Mouse (Mus musculus) midbrain, embryonic 16.5 days (tissue): Measurements from ENCODE around the gene Gm45062. TPM values are rescaled to one million over a fixed set of nuclear protein-coding genes. Genes with fewer than 3 reads are reported as not detected.

Experiments
- ATAC-seq: fragments of 200-750 bp; cut with Nextera tagmentation; 2 replicates; pipeline ENCODE4 v1.8.0; 2017; ENCODE audit warnings: moderate TSS enrichment
- H3K27ac ChIP-seq: fragments of 300-500 bp; sonication (generic); 2 replicates; pipeline ENCODE4 v1.5.1; 2014; ENCODE audit warnings: mild to moderate bottlenecking, low read length, mixed read lengths
- H3K27me3 ChIP-seq: fragments of 300-500 bp; sonication (generic); 2 replicates; pipeline ENCODE4 v1.6.1; 2014; ENCODE audit warnings: low read depth, low read length, mixed read lengths; ENCODE audit not compliant: control insufficient read depth, insufficient read depth
- H3K36me3 ChIP-seq: fragments of 300-500 bp; sonication (generic); 2 replicates; pipeline ENCODE4 v1.6.1; 2014; ENCODE audit warnings: mild to moderate bottlenecking, low read length, moderate library complexity, mixed read lengths; ENCODE audit not compliant: control insufficient read depth, insufficient read depth
- H3K4me1 ChIP-seq: fragments of 300-500 bp; sonication (generic); 2 replicates; pipeline ENCODE4 v1.6.1; 2014; ENCODE audit warnings: mild to moderate bottlenecking, low read length, mixed read lengths; ENCODE audit not compliant: control insufficient read depth, insufficient read depth
- H3K4me2 ChIP-seq: fragments of 300-500 bp; sonication (generic); 2 replicates; pipeline ENCODE4 v1.6.1; 2014; ENCODE audit warnings: mild to moderate bottlenecking, low read length, mixed read lengths
- H3K4me3 ChIP-seq: fragments of 300-500 bp; sonication (generic); 2 replicates; pipeline ENCODE4 v1.5.1; 2014; ENCODE audit warnings: low read depth, mild to moderate bottlenecking, low read length, moderate library complexity, mixed read lengths
- H3K9ac ChIP-seq: fragments of 300-500 bp; sonication (generic); 2 replicates; pipeline ENCODE4 v1.6.1; 2014; ENCODE audit warnings: low read depth, low read length, mixed read lengths
- H3K9me3 ChIP-seq: fragments of 300-500 bp; sonication (generic); replicated peaks from 2 replicates; pipeline ENCODE4 v1.6.1; 2014; ENCODE audit warnings: mild to moderate bottlenecking, low read length, mixed read lengths; ENCODE audit not compliant: control insufficient read depth, poor library complexity, severe bottlenecking
- WGBS: fragments of 180-500 bp; shearing (Covaris S2); extraction: QIAGEN DNeasy Blood & Tissue Kit; methylation state at CpG from one replicate; pipeline ENCODE4 v1.1.7; 2014; 5-methylcytosine and 5-hydroxymethylcytosine counted together
- polyA plus RNA-seq: library from polyadenylated mRNA; unstranded; fragments of >200 nt; fragmentation: Nextera tagmentation; extraction: Ambion mirVana; gene quantifications from 2 replicates; pipeline ENCODE4 v1.2.1, GENCODE M21; 2015

Gene Gm45062
- polyA plus RNA-seq, 1 experiment from 2014 or later = 9.6 TPM

DNA sequence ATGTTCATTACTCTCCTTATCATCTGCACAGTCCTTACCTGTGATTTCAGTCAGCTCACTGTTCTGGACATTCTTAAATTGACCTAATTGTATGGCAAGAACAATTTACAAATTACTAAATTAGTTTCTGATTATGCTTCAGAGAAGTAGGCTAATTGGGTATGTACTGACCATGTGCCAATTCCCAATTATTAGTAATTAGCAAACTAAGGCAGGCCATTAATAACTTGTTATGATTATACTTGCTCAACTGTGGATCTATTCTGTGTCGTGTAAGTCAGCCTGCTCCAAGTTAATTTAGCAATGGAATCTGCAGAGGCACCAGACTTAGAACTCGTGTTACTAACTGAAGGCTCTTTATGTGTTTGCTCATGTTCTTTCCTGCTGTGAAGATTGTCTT, 113.8 kb downstream of the Gm45062 start:
- H3K4me1 ChIP-seq = peaks cover 2% of the 10 kb centered on the region; the same call in 1 of the 2 replicates
- 45% methylated on average over 2 of the region's 2 CpGs for WGBS
- H3K9me3 ChIP-seq = no peaks in the 10 kb centered on the region
- no peak overlapping the region for H3K27ac ChIP-seq
- no peak for ATAC-seq
- H3K36me3 ChIP-seq = peaks cover 5% of the 10 kb centered on the region; the same call in 1 of the 2 replicates
- H3K4me2 ChIP-seq = no peak overlapping the region
- H3K9ac ChIP-seq = no peak overlapping the region
- H3K27me3 ChIP-seq = no peaks in the 10 kb centered on the region
- H3K4me3 ChIP-seq = no peak overlapping the region

DNA sequence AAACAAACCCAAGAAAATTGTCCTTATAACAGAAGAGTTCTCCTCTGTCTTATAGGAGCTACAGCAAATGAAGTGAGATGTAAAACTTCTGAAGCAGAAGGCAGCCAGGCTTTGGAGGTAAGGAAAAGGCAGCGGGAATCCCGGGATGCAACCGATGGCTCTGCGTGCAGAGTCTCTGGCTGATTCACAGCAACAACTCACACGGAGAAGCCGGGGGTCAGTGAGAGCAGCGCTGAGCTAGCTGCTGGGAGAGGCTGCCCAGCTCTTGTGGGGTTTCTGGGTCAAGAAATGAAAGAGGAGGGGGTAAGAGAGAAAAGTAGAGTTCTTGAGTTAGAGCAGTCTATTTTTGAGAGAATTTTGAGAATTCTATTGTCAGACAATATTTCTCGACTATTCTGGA, 114.6 kb downstream of the Gm45062 start:
- Histone ChIP-seq H3K9ac (no peak overlapping the region), H3K4me1 (peaks cover 2% of the 10 kb centered on the region; the same call in 1 of the 2 replicates), H3K4me3 (no peak overlapping the region), H3K36me3 (peaks cover 5% of the 10 kb centered on the region; the same call in 1 of the 2 replicates), H3K9me3 (no peaks in the 10 kb centered on the region), H3K27ac (no peak overlapping the region), H3K4me2 (no peak overlapping the region), H3K27me3 (no peaks in the 10 kb centered on the region)
- no peak for ATAC-seq
- WGBS = 35% methylated on average over 8 of the region's 8 CpGs

DNA sequence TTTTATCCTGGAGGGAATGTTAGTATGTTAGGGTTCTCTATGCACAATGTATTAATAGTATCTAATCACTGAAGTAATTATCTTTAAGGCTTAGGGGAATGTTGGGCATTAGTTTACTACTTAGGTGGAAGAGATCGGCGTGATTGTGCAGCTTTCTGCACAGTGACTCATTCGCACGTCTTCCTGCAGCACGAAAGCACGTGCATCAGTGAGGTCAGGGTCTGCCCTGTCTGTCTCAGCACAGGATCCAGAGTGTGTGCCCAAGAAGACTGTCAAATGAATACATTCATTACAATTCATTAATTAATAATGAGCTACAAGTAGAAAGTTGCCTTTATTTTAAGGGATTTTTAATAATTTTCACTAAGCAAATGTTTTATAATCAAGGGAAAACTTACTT, 115.0 kb downstream of the Gm45062 start:
- H3K36me3 ChIP-seq = peaks cover 5% of the 10 kb centered on the region; the same call in 1 of the 2 replicates
- H3K27me3 ChIP-seq = no peaks in the 10 kb centered on the region
- H3K9ac ChIP-seq = no peak overlapping the region
- H3K4me1 ChIP-seq = peaks cover 2% of the 10 kb centered on the region; the same call in 1 of the 2 replicates
- ATAC-seq = no peak
- H3K27ac ChIP-seq = no peak overlapping the region
- H3K4me3 ChIP-seq = no peak overlapping the region
- H3K4me2 ChIP-seq = no peak overlapping the region
- WGBS = 66% methylated on average over 6 of the region's 6 CpGs
- H3K9me3 ChIP-seq = no peaks in the 10 kb centered on the region

GRCm38 (mm10) chr6:8374712-8375111, 115.5 kb downstream of the Gm45062 start:
- no peak overlapping the region for H3K4me2 ChIP-seq
- no peak overlapping the region for H3K27ac ChIP-seq
- no peaks in the 10 kb centered on the region for H3K9me3 ChIP-seq
- no peaks in the 10 kb centered on the region for H3K27me3 ChIP-seq
- peaks cover 5% of the 10 kb centered on the region; the same call in 1 of the 2 replicates for H3K36me3 ChIP-seq
- ATAC-seq = no peak
- no peak overlapping the region for H3K4me3 ChIP-seq
- H3K9ac ChIP-seq = no peak overlapping the region
- WGBS = 76% methylated on average over 4 of the region's 4 CpGs
- peaks cover 2% of the 10 kb centered on the region; the same call in 1 of the 2 replicates for H3K4me1 ChIP-seq

DNA sequence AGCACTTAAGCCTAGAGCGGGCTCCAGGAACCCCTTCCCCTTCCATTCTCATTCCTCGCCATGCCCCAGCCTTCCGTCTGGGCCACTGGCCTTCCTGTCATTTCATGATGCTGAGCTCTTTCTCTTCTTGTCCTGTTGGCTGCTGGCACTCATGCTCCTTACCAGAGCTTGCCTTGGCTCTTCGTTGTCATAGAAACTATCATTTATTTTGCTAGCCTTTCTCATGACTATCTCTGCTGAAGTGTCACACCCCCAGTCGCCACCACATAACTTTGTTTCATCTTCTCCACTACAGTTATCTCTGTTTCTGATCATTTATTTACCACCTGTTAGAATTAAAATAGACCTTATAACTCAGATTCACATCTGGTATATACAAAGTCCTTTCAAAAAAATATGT, 117.1 kb downstream of the Gm45062 start:
- H3K9me3 ChIP-seq = no peaks in the 10 kb centered on the region
- H3K36me3 ChIP-seq = peaks cover 5% of the 10 kb centered on the region; the same call in 1 of the 2 replicates
- WGBS = 92% methylated on average over 5 of the region's 5 CpGs
- no peak overlapping the region for H3K9ac ChIP-seq
- peaks cover 2% of the 10 kb centered on the region; the same call in 1 of the 2 replicates for H3K4me1 ChIP-seq
- no peak for ATAC-seq
- H3K4me3 ChIP-seq = no peak overlapping the region
- H3K27ac ChIP-seq = no peak overlapping the region
- H3K27me3 ChIP-seq = no peaks in the 10 kb centered on the region
- no peak overlapping the region for H3K4me2 ChIP-seq

DNA sequence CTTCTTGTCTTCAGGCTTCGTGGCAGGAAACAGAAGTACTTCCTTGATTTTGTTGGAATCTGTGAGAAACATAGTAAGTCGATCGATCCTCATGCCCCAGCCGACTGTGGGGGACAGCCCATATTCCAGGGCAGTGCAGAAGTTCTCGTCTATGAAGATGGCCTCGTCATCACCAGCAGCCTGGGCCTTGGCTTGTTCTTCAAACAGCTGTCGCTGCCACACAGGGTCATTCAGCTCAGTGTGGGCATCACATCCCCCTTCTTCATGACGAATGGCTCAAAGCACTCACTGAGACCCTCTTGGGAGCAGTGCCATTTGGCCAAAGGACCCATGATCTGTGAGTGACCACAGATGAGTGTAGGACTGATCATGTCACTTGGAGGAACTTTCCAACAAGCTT, 118.4 kb downstream of the Gm45062 start:
- no peak for ATAC-seq
- H3K9ac ChIP-seq = no peak overlapping the region
- H3K36me3 ChIP-seq = peaks cover 5% of the 10 kb centered on the region; the same call in 1 of the 2 replicates
- no peaks in the 10 kb centered on the region for H3K27me3 ChIP-seq
- H3K27ac ChIP-seq = no peak overlapping the region
- WGBS = 95% methylated on average over 8 of the region's 8 CpGs
- H3K9me3 ChIP-seq = no peaks in the 10 kb centered on the region
- no peak overlapping the region for H3K4me3 ChIP-seq
- peaks cover 2% of the 10 kb centered on the region; the same call in 1 of the 2 replicates for H3K4me1 ChIP-seq
- no peak overlapping the region for H3K4me2 ChIP-seq

DNA sequence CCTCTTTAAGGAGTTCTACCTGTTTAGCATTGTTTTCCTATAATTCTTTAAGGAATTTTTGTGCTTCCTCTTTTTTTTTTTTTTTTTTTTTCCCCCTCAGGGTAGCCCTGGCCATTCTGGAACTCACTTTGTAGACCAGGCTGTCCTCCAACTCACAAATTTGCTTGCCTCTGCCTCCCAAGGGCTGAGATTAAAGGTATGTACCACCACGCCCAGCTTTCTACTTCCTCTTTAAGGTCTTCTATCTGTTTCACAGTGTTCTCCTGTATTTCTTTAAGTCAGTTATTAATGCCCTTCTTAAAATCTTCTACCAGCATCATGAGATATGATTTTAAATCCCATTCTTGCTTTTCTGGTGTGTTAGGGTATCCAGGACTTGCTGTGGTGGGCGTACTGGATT, 130.1 kb downstream of the Gm45062 start:
- Histone ChIP-seq H3K4me1 (no peaks in the 10 kb centered on the region), H3K9me3 (no peaks in the 10 kb centered on the region)
- 95% methylated on average over 2 of the region's 2 CpGs for WGBS

DNA sequence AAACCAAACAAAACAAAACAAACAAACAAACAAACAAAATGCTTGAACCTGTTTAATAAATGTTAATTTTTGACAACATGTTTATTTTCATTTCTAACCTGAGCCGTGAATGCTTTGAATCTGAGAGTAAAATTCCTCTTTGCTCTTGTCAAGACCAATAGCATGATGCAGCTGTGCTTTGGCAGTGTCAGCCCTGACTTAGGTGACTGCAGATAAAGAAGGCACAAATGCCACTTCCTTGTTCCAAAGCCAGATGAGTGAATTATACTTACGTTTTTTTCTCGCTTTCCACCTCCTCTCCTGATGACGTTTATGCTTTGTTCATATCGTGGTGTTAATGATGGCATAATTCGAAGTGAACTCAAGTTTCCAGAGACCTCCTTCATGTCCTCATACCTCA, 131.0 kb downstream of the Gm45062 start:
- Histone ChIP-seq H3K9ac (no peak overlapping the region), H3K27me3 (no peaks in the 10 kb centered on the region), H3K9me3 (no peaks in the 10 kb centered on the region), H3K4me3 (no peak overlapping the region), H3K4me2 (no peak overlapping the region), H3K4me1 (peaks cover 2% of the 10 kb centered on the region; the same call in 1 of the 2 replicates), H3K36me3 (no peaks in the 10 kb centered on the region), H3K27ac (no peak overlapping the region)
- WGBS = 96% methylated on average over 6 of the region's 6 CpGs
- ATAC-seq = no peak

More for the DNA sequence above, 130.1 kb downstream of the Gm45062 start:
- H3K4me3 ChIP-seq = no peak overlapping the region
- no peak overlapping the region for H3K27ac ChIP-seq
- no peak overlapping the region for H3K4me2 ChIP-seq
- no peaks in the 10 kb centered on the region for H3K36me3 ChIP-seq
- H3K27me3 ChIP-seq = no peaks in the 10 kb centered on the region
- H3K9ac ChIP-seq = no peak overlapping the region
- ATAC-seq = no peak

DNA sequence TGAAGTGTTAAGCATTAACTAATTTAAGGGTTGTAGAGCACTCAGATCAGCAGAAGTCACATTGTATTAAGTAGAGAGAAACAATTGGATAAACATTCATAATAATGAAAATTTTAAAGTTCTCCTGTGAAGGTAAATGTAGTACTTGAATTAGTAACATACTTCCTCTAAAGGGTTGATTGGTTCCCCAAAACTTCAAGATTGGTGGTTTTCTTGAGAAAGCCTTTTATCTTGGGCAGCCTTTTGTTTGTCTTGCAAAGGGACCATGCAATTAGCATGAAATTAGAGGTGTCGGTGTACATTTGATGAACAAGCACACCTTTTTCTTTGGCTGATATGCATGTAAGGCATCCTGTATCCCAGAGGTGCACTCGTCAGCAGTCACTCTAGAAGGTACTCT, 131.7 kb downstream of the Gm45062 start:
- H3K27ac ChIP-seq = no peak overlapping the region
- ATAC-seq = no peak
- WGBS = 81% methylated on average over 2 of the region's 2 CpGs
- H3K4me1 ChIP-seq = peaks cover 2% of the 10 kb centered on the region; the same call in 1 of the 2 replicates
- no peaks in the 10 kb centered on the region for H3K36me3 ChIP-seq
- H3K9me3 ChIP-seq = no peaks in the 10 kb centered on the region
- H3K4me3 ChIP-seq = no peak overlapping the region
- no peak overlapping the region for H3K4me2 ChIP-seq
- no peak overlapping the region for H3K9ac ChIP-seq
- H3K27me3 ChIP-seq = no peaks in the 10 kb centered on the region
